Mouse (Mus musculus): ENCODE measurements around the gene Srrm1.

The Srrm1 gene

GRCm38 (mm10) chr4:135353794-135354450 is 801 bp upstream of the Srrm1 start:
- in situ Hi-C loops (cut with MboI), result no loop called here

DNA sequence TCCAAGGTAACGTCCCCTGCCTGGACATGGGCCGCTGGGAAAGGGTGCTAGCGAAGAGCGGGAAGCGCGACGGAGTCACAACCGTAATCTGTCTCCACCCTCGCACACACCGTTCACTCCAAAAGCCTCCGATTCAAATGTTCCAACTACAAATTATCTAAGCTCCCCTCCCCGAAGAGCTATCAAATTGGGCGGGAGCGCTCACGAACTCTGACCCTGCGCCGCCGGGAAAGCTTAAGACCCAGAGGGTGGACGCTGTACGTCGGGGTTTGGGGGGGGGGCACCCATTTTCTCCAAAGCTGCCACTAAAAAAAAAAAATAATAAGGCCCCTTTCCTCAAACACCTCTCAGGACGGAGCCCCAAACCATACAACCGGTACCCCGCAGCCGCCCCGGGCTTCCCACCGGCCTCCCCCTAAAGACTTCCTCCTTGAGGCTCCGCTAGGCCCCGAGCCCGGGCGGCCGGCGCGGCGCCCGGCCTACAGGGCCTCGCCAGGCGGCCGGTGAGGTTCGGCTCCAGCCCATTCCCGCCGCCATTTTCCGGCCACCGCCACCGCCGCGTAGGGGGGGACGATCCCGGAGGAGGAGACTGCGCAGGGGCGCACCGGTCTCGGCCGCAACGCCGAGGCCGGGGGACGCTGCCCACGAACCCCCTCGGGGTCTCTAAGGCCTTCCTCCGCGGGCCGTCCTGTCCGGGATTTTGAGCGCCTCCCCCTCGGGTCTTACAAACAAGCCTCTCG is 625 bp downstream of the Srrm1 start:
- in situ Hi-C loops (cut with MboI), result no loop called here

- in situ Hi-C loops (cut with MboI), result no loop called here
Measured at GRCm38 (mm10) chr4:135337376-135337942, 15.7 kb downstream of the Srrm1 start.

- in situ Hi-C loops (cut with MboI), result no loop called here
Measured at GRCm38 (mm10) chr4:135336023-135336357, 17.1 kb downstream of the Srrm1 start.

DNA sequence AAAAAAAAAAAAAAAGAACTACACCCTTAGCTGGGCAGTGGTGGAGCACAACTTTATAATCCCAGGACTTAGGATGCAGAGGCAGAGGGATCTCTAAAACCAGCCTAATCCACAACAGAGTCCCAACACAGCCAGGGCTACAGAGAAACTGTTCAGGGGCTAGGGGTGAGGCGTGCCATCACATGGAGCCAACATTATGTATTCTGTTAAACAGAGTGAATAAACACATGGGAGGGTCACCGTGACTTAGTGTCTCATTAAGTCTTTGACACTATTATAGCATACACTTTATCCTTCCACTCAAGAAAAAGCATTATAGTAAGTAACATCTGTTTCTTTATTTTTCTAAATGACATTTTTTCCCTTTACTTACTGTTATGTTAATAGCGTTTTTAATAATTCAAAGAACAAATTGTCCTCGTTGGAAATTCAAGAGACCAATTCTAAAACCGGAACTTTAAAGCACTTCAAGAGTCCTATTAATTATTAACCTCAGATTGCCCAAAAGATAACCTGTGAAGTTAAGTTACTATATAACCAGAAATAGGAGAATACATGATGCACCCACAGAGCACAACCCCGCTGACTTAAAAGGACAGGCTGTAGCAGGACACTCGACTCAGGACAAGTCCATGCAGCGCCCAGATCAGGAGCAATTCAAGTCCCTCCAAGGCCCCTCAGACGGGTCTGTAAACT is 17.6 kb downstream of the Srrm1 start:
- in situ Hi-C loops (cut with MboI), result no loop called here

DNA sequence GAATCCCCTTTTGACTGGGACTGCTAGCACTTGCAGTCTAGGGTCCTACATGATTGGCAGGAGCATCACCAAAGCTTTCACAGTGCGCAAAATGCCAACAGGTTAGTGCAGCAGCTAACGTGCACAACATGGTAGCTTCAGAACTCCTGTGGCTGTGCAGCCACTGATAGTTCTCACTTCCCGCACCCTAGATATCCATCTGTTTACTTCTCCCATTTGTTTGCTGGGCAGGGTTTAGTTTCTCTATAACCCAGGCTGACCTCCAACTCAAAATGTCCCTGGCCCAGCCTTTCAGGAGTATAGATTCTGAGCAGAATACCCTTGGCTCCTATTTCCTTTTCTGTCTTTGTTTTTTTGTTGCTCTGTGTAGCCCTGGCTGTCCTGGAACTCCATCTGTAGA is 26.7 kb downstream of the Srrm1 start:
- in situ Hi-C loops (cut with MboI), result loop anchor here (10.0 kb wide), 1 partner anchor 262 kb away; no protein-coding TSS in a partner anchor

- in situ Hi-C loops (cut with MboI), result loop anchor here (10.0 kb wide), 1 partner anchor 261 kb away; no protein-coding TSS in a partner anchor
Measured at GRCm38 (mm10) chr4:135326046-135326445, 27.1 kb downstream of the Srrm1 start.

DNA sequence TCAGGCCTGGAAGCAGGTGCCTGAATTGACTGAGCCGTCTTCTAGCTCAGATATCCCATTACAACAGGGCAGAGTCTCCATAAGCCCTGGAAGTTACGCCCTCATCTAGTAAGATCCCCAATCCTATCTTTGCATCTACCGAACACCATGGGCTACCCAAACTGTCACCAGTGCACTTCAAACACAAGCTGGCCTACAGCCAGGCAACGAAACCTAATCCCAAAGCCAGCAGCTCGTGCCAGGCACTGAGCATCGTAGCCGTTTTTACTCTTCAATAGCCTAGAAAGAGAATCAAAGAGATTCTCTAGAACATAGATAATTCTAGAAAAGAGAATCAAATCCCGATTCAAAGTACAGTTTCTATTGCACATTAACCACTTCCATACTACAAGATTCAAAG is 30.1 kb downstream of the Srrm1 start:
- in situ Hi-C loops (cut with MboI), result loop anchor here (10.0 kb wide), 1 partner anchor 258 kb away; no protein-coding TSS in a partner anchor

GRCm38 (mm10) chr4:135317966-135318365 is 35.2 kb downstream of the Srrm1 start:
- in situ Hi-C loops (cut with MboI), result loop anchor here (5.0 to 10.0 kb wide), 2 partner anchors 96 to 383 kb away; partner anchors contain the start of gene Syf2

- in situ Hi-C loops (cut with MboI), result loop anchor here (5.0 to 10.0 kb wide), 2 partner anchors 95 to 383 kb away; partner anchors contain the start of gene Syf2
Measured at GRCm38 (mm10) chr4:135317539-135317938, 35.6 kb downstream of the Srrm1 start.

DNA sequence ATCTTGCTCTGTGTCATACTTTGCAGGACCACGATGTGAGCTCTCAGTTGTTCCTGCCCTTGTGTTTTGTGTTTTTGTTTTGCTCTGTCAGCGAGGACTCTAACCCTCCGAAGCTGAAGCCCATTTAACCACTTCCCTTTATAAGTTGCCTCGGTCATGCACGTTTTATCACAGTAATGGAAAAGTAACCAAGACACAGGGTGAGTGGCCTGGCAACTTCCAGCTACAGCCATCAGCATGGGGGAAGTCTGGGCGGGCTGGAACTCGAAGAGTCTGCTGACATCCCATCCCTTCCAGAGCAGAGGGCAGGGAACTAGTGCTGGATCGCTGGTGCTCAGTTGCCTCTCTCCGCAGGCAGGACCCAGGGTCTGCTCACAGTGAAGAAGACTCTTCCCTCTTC is 37.8 kb downstream of the Srrm1 start:
- in situ Hi-C loops (cut with MboI), result loop anchor here (5.0 to 10.0 kb wide), 2 partner anchors 93 to 380 kb away; partner anchors contain the start of gene Syf2

DNA sequence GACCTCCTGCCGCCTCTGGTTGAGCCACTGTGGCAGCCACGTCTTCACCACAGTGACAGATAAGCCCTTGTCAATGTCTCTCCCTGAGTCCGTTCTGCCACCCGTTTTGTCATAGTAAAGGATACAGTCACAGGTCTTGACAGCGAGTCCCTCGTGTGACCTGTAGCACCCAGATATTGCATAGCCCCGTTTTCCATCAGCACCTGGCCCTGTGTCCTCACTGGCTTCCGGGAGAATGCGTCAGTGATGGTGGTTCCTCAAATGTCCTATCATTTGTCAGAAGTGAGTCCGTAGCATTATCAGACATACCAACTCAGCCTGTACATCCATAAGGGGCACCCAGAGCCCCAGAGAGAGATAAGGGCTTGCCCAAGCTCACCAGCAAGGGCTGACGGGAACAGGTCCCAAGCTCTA is 38.7 kb downstream of the Srrm1 start:
- in situ Hi-C loops (cut with MboI), result loop anchor here (10.0 kb wide), 1 partner anchor 380 kb away; the partner anchor contains the start of gene Syf2

- in situ Hi-C loops (cut with MboI), result loop anchor here (10.0 kb wide), 1 partner anchor 379 kb away; the partner anchor contains the start of gene Syf2
Measured at GRCm38 (mm10) chr4:135313761-135314241, 39.3 kb downstream of the Srrm1 start.

DNA sequence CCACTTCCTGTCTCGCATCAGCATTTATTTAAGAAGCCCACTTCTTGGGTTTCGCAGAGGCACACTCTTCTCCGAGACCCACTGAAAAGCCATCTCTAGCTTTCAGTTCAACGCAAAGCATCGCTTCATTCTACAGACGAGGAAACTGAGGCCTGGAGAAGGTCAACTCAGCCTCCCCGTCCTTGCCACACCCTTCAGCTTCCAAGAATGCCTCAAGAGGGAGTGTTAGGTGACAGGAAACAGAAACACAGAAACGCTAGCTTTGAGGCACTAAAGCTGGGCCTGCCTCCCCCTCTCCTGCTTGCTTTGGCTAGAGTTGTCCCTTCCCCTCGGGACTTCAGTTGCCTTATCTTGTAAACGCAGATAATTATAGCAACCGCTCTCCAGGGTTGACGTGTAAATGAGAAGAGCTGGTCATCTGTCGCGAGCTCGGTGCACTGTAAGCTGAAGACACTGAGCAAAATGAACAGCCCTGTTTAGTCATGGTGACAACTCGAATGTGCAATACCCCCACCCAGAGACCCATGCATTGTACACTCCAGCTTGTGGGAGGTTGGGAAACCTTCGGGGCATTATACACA is 39.9 kb downstream of the Srrm1 start:
- in situ Hi-C loops (cut with MboI), result loop anchor here (10.0 kb wide), 1 partner anchor 378 kb away; the partner anchor contains the start of gene Syf2

DNA sequence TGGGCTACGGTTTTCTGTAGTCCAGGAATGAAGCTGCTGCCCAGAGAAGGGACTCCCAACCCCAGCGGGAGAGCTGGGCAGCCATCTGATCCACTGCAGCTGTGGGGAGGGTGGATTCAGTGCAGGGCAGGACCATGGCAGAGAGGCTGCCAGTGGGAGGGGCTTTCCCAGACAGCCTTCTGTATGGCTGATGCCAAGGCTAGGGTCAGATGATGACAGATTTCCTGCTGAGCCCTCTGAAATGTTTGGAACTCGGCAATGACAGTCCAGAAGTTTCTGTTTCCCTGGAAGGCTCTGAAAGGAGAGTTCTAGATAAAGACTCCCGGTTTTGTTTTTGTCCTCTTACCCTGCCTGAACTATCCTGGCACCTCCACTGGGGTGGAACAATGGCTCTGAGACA is 40.4 kb downstream of the Srrm1 start:
- in situ Hi-C loops (cut with MboI), result loop anchor here (10.0 kb wide), 1 partner anchor 378 kb away; the partner anchor contains the start of gene Syf2

DNA sequence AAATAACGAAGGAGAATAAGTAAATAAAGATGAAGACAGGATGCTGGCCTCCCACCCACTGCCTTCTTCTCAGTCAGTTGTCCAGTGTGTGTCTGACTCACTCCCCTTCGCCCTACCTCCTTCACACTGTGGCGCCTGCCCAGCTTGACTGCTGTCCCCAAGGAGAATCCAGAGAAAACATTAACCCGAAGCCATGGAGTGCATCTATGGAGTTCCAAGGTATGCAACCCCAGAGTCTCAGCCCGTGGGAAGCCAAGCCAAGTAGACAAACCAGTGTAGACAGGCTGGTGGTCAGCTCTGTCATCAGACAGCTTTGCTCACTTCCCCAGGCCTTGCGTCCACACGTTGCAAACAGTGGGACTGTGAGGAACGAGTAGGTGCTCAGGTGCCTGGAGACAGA is 42.8 kb downstream of the Srrm1 start:
- in situ Hi-C loops (cut with MboI), result loop anchor here (10.0 kb wide), 1 partner anchor 376 kb away; the partner anchor contains the start of gene Syf2

DNA sequence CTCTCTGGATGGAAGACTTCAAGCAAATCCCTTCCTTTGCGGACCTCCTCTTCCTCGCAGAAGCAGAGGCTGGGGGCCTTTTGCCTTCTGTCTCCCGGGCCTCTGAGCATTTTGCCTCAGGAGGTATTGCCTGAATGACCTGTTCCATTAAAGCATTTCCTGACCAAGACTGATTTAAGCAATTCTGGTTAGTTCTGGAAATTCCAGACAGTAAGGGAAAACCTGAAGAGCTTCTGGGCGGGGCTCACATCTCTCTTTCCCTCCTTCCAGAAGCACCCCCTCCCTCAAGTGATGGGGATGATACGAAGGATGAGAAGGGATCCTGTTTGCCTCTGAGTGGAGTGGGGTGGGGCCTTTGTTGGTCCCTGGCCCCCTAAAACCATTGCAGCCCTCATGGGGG is 43.4 kb downstream of the Srrm1 start:
- in situ Hi-C loops (cut with MboI), result loop anchor here (10.0 kb wide), 1 partner anchor 375 kb away; the partner anchor contains the start of gene Syf2

GRCm38 (mm10) chr4:135309112-135309659 is 43.9 kb downstream of the Srrm1 start:
- in situ Hi-C loops (cut with MboI), result no loop called here

DNA sequence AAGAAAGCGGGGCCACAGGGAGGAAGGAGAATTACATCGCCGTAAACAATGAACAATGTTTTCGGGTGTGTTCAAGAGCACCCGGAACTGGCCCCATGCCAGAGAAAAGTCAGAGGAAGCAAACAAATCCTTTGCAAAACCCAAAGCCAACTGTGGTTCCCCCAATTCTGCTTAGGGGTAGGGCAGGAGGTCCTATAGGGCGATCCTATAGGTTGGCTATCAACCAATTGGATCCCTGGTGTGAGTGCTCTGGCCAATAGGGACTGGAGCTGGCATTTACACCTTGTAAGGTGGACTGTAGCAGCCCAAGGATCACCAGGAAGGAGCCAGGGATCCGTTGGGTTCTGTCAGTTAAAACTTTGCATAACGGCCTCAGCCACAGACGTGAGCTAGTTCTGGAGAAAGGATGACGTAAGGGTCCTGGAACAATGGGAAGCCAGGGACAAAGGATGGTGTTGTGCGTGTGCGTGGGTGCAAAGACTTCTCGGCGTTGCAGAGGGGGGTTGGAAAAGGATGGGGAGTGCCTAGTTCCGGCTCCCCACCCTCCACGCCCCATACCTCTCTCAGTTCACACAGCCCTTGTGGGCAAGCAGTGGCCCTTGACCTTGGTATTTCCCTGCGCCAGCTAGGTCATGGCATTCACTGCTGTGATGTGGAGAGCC is 46.0 kb downstream of the Srrm1 start:
- in situ Hi-C loops (cut with MboI), result no loop called here

DNA sequence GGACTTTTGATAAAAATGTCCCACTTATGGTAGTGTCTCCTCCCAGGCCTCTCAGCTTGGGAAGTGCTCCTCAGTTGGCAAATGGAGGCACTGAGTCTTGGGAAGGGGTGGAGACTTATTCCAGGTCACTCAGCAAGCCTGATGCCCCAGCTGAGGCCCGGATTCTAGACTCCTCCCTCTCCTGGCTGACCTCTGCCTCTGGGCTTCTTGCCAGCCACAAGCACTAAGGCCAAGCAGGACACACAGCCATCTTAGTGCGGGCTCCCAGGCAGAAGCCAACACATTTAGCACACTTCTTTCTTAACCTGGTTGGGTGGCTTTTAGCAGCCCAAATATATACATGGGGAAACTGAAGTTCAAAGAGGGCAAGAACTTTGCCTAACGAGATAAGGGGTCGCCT is 46.6 kb downstream of the Srrm1 start:
- in situ Hi-C loops (cut with MboI), result no loop called here

Data from mature B cell (primary cell).